Mouse (Mus musculus) embryonic stem cell, embryonic (primary cell): ENCODE measurements at regions not wholly inside any gene's neighbourhood (a gene's known extent, or its start where the extent isn't known, plus 50 kb on each side); places are given as distances from the start of the nearest gene placed in this dataset.

ENCODE experiments used
- CTCF ChIA-PET, 4 experiments: fragments of 300-600 bp in 2 of 4; fragments of 350-600 bp in 2 of 4; sonication (Branson Sonifier 250); formaldehyde crosslinking; loops; one replicate each; lab custom pipeline; 2022; ENCODE audit warnings: inconsistent platforms in 2 of 4; lab: Charles Lee
- POLR2A ChIA-PET, 4 experiments: fragments of 300-600 bp in 2 of 4; fragments of 350-600 bp in 2 of 4; sonication (Branson Sonifier 250); formaldehyde crosslinking; loops; one replicate each; lab custom pipeline; 2022; ENCODE audit warnings: antibody characterized with exemption in 4 of 4, inconsistent platforms in 1 of 4; lab: Charles Lee

GRCm38 (mm10) chr15:67782505-67782904 is 1281.8 kb upstream of the Lrrc6 start:
- ChIA-PET CTCF (no interaction called here), POLR2A (no interaction called here)

DNA sequence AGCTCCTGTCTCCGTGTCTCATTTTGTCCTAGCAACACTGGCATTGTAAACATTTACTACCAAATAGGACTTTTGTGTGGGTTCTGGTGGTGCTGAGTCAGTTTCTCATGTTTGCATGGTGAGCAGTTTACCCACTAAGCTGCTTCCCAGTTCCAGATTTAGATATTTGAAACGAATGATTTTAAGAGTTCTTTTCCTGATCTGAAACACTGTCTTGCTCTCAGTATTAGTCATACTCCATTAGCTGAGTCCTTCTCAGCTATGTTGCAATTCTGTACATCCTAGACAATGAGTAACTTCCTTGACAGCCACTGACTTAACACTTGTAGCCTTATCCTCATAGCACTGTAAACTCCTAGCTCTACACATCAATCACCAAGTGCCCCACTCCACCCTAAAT is 1280.1 kb upstream of the Lrrc6 start:
- POLR2A ChIA-PET: no interaction called here

DNA sequence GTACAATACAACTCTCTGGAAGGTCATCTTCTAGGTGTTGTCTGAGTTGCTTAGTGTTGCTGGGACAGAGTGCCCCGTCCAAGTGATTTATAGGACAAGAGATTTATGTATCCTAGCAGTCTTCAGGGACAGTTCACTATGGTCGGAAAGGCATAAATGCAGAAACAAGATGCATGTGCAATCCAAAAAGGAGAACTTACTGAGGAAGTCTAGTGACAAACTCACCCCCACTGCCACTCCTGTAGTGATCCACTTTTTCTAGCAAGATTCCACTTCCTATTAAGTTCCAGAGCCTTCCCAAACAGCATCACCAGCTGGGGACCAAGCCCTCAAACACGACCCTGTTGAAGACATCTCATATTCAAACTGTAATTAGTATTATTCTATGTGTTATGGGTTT is 1266.9 kb upstream of the Lrrc6 start:
- POLR2A ChIA-PET: no interaction called here
- CTCF ChIA-PET: no interaction called here

More for the DNA sequence above, 1280.1 kb upstream of the Lrrc6 start:
- CTCF ChIA-PET: interaction anchor here in 1 of 4 experiments (0.6 kb wide), 1 partner anchor 1049 kb away, joined by 4 read pairs; no protein-coding TSS in a partner anchor

DNA sequence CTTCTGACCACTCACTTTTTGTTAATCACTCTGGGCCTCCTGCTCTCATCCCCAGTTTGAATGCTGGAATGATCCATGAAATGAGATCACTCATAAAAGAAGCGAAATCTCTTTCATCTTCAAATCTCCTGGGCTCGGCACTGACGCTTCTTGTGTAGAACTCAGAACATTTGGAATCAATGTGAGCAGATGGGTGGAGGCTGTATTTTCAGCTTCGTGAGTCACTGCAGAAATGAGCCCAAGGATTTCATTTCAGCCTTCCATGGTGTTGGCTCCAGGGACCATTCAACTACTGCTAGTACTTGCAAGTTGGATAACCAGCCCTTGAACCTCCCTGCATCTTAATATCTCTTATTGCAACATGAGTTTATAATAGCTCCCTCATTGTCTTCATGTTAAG is 1258.5 kb upstream of the Lrrc6 start:
- CTCF ChIA-PET: no interaction called here
- POLR2A ChIA-PET: no interaction called here

DNA sequence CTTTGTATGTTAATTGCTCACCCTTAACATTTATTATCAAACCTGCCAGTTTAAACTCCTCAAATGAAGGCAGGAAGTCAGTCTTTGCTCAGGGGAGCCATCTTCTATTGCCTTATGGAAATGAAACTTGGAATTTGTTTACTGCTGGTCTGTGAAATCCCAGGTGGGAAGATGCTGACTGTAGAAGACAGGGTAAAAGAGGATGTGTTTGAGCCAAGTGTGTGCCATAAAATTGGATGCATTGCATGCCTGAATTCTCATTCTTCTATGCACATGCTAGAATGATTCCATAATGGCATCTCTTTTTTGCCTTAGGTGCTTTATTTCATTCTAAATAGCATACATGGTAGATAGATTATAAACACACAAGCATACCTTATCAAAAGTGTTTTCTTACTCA is 1249.9 kb upstream of the Lrrc6 start:
- POLR2A ChIA-PET: no interaction called here
- CTCF ChIA-PET: no interaction called here

- POLR2A ChIA-PET: no interaction called here
- CTCF ChIA-PET: no interaction called here
These were observed 1242.6 kb upstream of the Lrrc6 start for GRCm38 (mm10) chr15:67743332-67743731.

GRCm38 (mm10) chr15:67732988-67733387 is 1232.3 kb upstream of the Lrrc6 start:
- POLR2A ChIA-PET: no interaction called here
- CTCF ChIA-PET: no interaction called here

- CTCF ChIA-PET: no interaction called here
- POLR2A ChIA-PET: no interaction called here
These were observed 1228.8 kb upstream of the Lrrc6 start for GRCm38 (mm10) chr15:67729492-67729891.

DNA sequence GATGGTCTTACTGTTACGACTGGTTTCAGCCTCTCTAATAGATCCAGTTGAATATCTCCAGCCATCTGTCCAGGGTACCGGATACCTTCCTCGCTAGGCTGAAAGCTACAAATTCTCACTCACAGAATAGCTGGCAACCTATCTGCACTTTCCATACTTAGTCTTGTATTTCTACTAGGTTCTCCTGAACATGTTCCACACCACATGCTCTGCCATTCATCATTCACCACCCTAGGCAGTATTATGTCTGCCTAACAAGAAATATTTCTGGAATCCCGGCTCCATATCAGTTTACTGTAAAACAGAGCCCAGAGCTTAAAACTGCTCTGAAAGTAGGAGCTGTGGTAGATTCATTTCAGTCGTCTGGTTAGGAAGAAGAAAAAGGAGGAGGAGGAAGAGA is 1224.5 kb upstream of the Lrrc6 start:
- ChIA-PET CTCF (no interaction called here), POLR2A (interaction anchor here in 2 of 4 experiments (0.6 to 1.0 kb wide), 3 partner anchors 51 to 421 kb away, joined by 3 to 6 read pairs (median 4); no protein-coding TSS in a partner anchor)

DNA sequence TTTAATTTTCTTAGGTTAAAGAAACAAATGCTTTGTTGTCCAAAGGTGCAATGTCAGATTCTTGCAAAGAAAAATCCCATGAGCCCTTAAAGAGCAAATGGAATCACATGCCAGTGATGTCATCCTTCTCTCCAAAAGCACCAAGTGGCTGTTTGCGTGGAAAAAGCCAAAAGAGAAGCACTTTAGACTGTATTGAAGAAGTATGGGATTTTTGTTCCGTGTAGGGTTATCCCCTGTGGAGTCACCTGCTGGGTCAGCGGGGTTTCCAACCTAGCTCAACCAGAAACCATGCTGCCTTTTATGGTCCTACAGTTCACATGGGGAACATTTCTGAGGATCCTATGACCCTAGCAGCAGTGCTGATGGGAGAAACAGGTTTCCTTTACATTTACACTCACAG is 1213.5 kb upstream of the Lrrc6 start:
- ChIA-PET CTCF (no interaction called here), POLR2A (no interaction called here)

DNA sequence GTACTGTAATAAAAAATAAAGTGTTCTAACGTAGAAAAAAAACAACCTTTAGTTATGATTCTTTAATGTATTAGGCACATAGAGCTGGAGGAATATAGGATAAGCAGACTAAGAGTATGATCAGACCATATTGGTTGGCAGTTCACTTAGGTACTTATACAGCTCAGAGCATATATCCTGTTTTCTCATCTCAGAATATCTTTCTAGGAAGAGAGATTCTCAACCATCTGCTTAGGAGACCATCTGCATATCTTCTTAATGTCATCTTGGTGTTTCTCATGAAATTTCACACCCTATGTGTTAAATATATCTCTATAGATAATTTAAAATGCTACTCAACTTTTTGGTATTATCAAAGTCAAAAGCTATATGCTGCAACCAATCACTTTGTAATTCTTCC is 1185.4 kb upstream of the Lrrc6 start:
- CTCF ChIA-PET: no interaction called here

GRCm38 (mm10) chr15:67673276-67673675 is 1172.6 kb upstream of the Lrrc6 start:
- CTCF ChIA-PET: no interaction called here
- POLR2A ChIA-PET: interaction anchor here in 1 of 4 experiments (1.1 kb wide), 1 partner anchor 52 kb away, joined by 4 read pairs; no protein-coding TSS in a partner anchor

More for the DNA sequence above, 1185.4 kb upstream of the Lrrc6 start:
- POLR2A ChIA-PET: no interaction called here

DNA sequence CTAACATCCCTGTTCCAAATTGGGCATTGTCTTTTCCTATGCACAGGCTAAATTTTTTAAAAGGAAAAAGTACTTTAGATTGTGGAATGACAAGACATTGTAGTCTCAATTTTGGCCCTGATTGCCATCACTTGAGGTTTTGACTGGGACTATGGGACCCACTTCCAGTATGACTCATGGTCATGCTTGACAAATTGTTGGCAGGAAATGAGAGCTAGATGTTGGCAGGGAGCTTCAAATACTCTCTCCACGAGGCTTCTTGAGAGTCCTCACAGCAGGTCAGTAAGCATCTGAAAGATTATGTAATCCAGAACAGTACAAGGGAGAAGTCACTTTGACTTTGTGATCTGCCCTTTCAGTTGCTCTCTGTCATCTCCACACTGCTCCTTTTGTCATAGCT is 1135.4 kb upstream of the Lrrc6 start:
- ChIA-PET POLR2A (no interaction called here), CTCF (no interaction called here)

- POLR2A ChIA-PET: no interaction called here
These were observed 1126.1 kb upstream of the Lrrc6 start for GRCm38 (mm10) chr15:67626704-67627287.

DNA sequence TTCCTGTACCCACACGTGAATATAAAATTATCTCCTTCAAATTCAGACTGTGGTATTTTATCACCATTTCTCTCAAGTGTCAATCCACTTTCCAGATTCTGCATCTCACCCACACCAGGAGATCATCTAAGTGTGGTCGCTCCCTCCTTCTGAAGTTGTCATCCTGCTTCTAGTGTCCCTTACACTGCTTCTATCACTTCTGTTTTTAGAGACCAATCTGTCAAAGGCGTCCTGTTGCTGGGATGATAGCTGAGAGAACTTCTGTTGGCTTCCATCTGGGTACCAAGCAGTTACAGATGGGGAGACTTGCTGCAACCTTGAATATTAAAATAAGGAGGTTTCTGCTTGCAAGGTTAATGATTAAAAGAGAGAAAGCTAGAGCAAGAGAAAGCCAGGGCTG is 1111.2 kb upstream of the Lrrc6 start:
- POLR2A ChIA-PET: no interaction called here
- CTCF ChIA-PET: no interaction called here

More at GRCm38 (mm10) chr15:67626704-67627287, 1126.1 kb upstream of the Lrrc6 start:
- CTCF ChIA-PET: no interaction called here

- CTCF ChIA-PET: no interaction called here
- POLR2A ChIA-PET: interaction anchor here in 1 of 4 experiments (0.7 kb wide), 1 partner anchor 141 kb away, joined by 5 read pairs; no protein-coding TSS in a partner anchor
These were observed 1097.7 kb upstream of the Lrrc6 start for GRCm38 (mm10) chr15:67598426-67598825.

GRCm38 (mm10) chr15:67576581-67576980 is 1075.9 kb upstream of the Lrrc6 start:
- ChIA-PET POLR2A (interaction anchor here in 1 of 4 experiments (0.6 kb wide), 1 partner anchor 37 kb away, joined by 6 read pairs; no protein-coding TSS in a partner anchor), CTCF (no interaction called here)

GRCm38 (mm10) chr15:67571614-67572013 is 1070.9 kb upstream of the Lrrc6 start:
- CTCF ChIA-PET: no interaction called here
- POLR2A ChIA-PET: no interaction called here

DNA sequence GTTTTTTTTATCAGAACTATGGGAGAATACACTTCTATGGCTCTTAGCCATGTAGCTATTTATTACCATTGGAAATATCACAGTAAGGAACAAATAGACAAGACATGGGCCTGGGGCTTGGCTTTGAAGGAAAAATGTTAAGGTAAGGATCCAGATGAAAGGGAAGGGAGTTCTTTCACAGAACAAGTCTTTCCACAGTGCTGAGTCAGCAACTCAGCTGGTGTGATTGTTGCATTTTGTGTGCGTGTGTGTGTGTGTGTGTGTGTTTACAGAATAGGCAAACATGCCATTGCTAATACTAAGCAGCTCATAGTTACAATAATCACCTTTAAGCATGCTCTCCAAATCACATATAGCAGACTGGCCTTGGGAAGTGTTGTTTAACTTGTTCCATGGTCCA is 1056.6 kb upstream of the Lrrc6 start:
- ChIA-PET CTCF (no interaction called here), POLR2A (no interaction called here)

GRCm38 (mm10) chr15:67551911-67552310 is 1051.2 kb upstream of the Lrrc6 start:
- POLR2A ChIA-PET: no interaction called here
- CTCF ChIA-PET: no interaction called here

- CTCF ChIA-PET: no interaction called here
- POLR2A ChIA-PET: no interaction called here
These were observed 1046.2 kb upstream of the Lrrc6 start for GRCm38 (mm10) chr15:67546896-67547400.
